Mouse (Mus musculus): ENCODE results near the gene Ylpm1.

Ylpm1 gene

GRCm38 (mm10) chr12:85112550-85113251 lies 116.6 kb downstream of the Ylpm1 start:
- no peak for TF ChIP-seq GATA4 (IDR thresholded peaks at IDR 0.05; ENCODE audit: insufficient replicate concordance, low read length)

DNA sequence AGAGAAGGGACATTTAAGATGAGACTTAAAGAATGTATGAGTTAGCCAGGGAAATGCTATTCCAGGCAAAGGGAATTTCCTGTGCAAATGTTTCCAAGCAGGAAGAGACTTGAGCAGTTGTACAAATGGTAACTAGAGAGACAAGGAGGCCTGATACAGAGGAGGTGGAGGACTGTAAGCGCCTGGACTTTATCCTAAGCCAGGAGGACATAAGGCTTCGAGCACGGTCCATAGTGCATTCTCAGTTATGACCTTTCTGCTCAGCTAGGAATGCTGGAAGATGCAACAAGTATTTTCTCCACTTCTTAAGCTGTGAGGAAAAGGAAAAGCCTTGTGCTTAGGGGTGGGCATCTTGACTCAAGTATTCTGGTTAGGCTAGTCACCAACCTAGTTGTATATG lies 117.2 kb downstream of the Ylpm1 start:
- no peak for TF ChIP-seq GATA4 (IDR thresholded peaks at IDR 0.05; ENCODE audit: insufficient replicate concordance, low read length)

GRCm38 (mm10) chr12:85113917-85114316 lies 117.8 kb downstream of the Ylpm1 start:
- no peak for TF ChIP-seq GATA4 (IDR thresholded peaks at IDR 0.05; ENCODE audit: insufficient replicate concordance, low read length)

- TF ChIP-seq GATA4 (IDR thresholded peaks at IDR 0.05; ENCODE audit: insufficient replicate concordance, low read length): no peak
These were observed 119.6 kb downstream of the Ylpm1 start for GRCm38 (mm10) chr12:85115678-85116077.

Measured in liver, adult (tissue).